Mouse (Mus musculus) urinary bladder, adult 2 months (tissue): ENCODE results near the gene Myf6. TPM values are rescaled to one million over a fixed set of nuclear protein-coding genes. Genes with fewer than 3 reads are reported as not detected.

Source experiments
- polyA plus RNA-seq: library from polyadenylated mRNA; depleted of rRNA; stranded (reverse); fragments of >200 nt; gene quantifications from 2 replicates; pipeline ENCODE4 v1.2.3, GENCODE M21; 2012; rRNA removed

Myf6 gene
- polyA plus RNA-seq, 1 experiment, result not detected

Other genes starting within 250 kb of the Myf6 start
- gene Lin7a, start 223.1 kb downstream of the Myf6 start, polyA plus RNA-seq, result 1.0 and 1.2 TPM in 2 replicates
- gene Myf5, start 8.6 kb downstream of the Myf6 start, polyA plus RNA-seq, result 0.03 and 0.04 TPM in 2 replicates
- gene Ptprq, start 225.3 kb upstream of the Myf6 start, polyA plus RNA-seq, result 0.19 and 0.22 TPM in 2 replicates